Mouse (Mus musculus) cortical plate, adult 2 months (tissue): ENCODE measurements at regions not wholly inside any gene's neighbourhood (a gene's known extent, or its start where the extent isn't known, plus 50 kb on each side); places are given as distances from the start of the nearest gene placed in this dataset.

ENCODE experiments used
- CTCF ChIP-seq: fragments of 200-500 bp; IDR thresholded peaks from 2 replicates; pipeline ENCODE4 v1.5.1; 2011; ENCODE audit warnings: mild to moderate bottlenecking, control low read depth, low read length; ENCODE audit not compliant: insufficient read depth; ENCODE audit errors: extremely low read depth
- POLR2A ChIP-seq: fragments of 200-500 bp; IDR thresholded peaks from 2 replicates; pipeline ENCODE4 v1.6.1; 2011; ENCODE audit warnings: mild to moderate bottlenecking, low read length, control low read depth; ENCODE audit not compliant: insufficient read depth; ENCODE audit errors: extremely low read depth

DNA sequence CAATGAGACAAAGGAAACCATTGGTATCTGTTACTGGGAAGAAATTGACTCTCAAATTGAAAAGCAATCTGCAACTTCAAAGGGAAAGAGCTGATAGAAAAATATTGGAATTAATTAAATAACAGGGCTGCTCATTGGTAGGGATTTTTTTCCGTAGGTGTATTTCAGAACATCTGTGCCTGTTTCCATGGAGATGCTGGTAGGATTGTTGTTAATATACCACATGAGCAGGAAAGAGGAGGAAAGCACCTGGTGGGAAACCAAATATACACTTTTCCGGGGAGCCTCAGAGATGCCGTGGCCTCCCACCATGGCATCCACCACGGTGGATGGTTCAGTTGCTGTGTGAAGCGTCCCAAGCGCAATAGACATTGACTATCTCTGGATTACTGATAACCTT is 428.0 kb upstream of the Sphkap start:
- TF ChIP-seq CTCF (no peak), POLR2A (no peak)
